Mouse (Mus musculus) cerebellum, postnatal 25 days (tissue): Measurements from ENCODE around the gene Slc40a1.

ENCODE experiments used
- DNase-seq, 2 experiments: peaks; one replicate each; pipeline ENCODE4 v3.0.0; 2021; ENCODE audit warnings: mixed read lengths in 2 of 2

Slc40a1 gene

DNA sequence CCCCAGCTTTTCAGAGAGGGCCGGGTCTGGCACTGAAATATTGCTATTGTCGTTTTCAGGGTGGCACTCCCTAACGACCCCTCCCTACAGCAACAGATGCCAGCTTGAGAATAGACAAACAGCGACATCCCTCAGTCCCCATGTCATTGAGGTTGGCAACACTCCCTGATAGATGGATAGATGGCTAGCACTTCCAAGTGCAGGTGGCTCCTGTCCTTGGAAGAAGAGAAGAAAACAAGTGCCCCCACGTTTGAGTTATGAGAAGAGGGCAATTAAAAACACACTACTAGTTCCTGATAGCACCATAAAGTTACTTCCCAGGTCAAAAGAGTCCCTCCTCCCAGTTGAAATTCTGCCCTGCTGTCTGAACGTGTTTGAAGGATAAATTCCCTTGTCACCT lies 44.2 kb downstream of the Slc40a1 start:
- no peak for DNase-seq

GRCm38 (mm10) chr1:45881228-45881832 lies 45.0 kb downstream of the Slc40a1 start:
- no peak for DNase-seq

GRCm38 (mm10) chr1:45877463-45877862 lies 48.9 kb downstream of the Slc40a1 start:
- DNase-seq = no peak

GRCm38 (mm10) chr1:45876450-45877198 lies 49.7 kb downstream of the Slc40a1 start:
- no peak for DNase-seq

- DNase-seq = no peak
Observed at GRCm38 (mm10) chr1:45875640-45876039, 50.7 kb downstream of the Slc40a1 start.

GRCm38 (mm10) chr1:45873250-45873649 lies 53.1 kb downstream of the Slc40a1 start:
- DNase-seq = no peak

GRCm38 (mm10) chr1:45868479-45869137 lies 57.7 kb downstream of the Slc40a1 start:
- DNase-seq = no peak

GRCm38 (mm10) chr1:45868050-45868449 lies 58.3 kb downstream of the Slc40a1 start:
- DNase-seq = no peak

DNA sequence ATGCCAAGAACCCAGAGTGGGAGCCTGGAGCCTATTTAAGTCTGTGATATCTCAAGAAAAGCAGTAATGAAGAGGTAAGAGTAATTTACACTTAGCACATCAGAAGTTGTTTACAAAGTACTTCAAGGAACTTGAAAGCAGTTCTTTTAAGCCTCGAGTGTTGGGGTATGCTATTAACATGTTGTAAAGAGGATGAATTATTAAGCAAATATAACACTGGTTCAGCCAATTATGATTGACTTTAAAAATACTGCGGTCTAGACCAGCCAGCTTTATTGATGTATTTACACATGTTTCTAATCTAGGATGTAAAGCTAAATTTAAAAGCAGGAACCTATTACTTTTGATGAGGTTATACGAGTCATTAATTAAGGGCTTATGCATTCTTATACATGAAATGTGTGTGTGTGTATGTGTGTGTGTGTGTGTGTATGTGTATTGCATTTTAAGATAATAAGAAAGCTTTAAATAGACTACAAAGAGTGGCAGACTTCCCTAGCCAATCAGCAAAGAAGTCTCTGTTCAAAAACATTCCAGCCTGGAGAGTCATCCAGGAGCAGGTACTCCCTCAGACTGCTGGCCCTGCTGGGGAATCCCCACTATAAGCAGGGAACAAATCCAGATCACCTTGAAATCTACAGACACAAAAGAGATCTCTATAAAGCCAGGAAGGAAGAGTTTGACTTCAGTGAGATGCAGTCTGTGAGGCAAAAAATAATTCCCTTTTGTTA lies 59.9 kb downstream of the Slc40a1 start:
- no peak for DNase-seq

DNA sequence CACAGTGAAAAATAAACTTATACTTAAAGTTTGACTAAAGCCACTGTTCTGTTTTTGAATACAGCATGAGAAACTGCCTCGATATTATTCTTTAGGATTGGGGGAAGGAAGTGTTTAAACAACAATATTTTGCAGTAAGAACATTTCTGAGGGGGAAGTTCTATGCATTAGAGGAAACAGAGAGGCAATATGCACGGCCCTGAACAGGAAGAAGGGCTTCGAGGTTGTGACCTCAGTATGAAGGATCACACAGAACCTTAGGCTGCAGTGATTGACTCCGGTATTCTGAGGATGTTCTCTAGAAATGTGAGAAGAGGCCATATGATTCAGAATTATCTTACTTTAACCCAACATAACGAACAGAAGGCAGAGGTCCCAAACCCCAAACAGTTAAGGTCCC lies 60.6 kb downstream of the Slc40a1 start:
- DNase-seq = no peak

GRCm38 (mm10) chr1:45865316-45865715 lies 61.0 kb downstream of the Slc40a1 start:
- DNase-seq = no peak

GRCm38 (mm10) chr1:45864564-45865014 lies 61.7 kb downstream of the Slc40a1 start:
- DNase-seq = no peak

DNA sequence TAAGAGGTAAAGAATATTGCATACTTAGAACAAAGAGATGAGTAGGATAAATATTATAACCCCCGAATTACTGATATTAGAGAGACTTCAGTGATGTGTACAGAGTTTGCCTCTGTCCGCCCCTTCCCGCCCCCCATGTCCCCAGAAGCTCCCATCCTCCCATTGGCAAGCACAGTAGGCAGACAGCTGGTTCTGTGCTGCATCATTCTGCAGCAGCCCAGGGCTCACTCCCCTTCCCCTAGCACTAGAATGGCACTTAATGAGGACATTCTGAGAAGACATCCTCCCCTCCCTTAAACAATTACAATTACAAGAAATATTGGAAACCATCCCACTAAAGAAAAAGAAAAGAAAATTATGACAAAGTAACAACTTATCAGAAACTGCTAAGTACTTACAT lies 62.7 kb downstream of the Slc40a1 start:
- DNase-seq = no peak

DNA sequence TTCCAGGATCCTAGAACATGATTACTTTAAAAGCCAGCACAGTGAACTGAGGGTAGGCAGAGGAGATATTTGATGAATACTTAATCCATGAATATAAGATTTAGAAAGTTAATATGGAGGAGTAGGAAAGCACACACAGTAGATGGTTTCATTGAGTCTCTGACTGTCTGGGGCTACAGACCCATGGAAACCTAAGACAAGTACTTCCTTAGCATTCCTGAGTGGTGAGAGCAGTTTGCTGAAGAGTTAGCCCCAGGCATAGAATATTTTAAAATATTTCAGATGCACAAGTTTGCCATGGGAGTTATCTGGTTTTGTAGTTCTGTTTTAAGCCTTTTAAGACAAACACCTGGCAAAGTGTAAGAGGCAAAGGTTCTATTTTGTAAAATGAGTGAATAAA lies 65.2 kb downstream of the Slc40a1 start:
- DNase-seq = no peak

DNA sequence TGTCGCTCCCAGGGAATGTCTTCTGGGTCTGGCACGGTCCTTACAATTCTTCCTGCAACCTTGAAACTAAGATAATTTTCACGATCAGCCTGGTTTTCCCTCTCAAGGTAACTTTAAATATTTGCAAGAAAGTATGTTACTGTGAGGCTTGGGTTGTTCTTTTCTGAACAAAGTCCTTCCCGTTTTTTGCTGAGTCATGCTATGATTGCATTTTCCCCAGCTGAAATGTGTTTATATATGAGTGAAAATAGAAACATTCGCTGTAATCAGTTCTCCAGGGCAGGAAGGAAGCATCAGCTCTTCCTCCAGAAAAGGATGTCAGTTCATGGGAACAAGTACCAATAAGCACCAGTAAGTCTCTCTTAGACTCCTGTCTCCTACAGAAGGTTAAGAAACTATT lies 66.0 kb downstream of the Slc40a1 start:
- DNase-seq = no peak
